Mouse (Mus musculus): ENCODE measurements around the gene Erg28. TPM values are rescaled to one million over a fixed set of nuclear protein-coding genes. Genes with fewer than 3 reads are reported as not detected.

The Erg28 gene
- polyA plus RNA-seq (2014; fragmentation: Illumina TruSeq; extraction: RNeasy Lipid Tissue Mini Kit (QIAGEN cat#74804); ENCODE audit: low read depth, low replicate concordance): 209 TPM

DNA sequence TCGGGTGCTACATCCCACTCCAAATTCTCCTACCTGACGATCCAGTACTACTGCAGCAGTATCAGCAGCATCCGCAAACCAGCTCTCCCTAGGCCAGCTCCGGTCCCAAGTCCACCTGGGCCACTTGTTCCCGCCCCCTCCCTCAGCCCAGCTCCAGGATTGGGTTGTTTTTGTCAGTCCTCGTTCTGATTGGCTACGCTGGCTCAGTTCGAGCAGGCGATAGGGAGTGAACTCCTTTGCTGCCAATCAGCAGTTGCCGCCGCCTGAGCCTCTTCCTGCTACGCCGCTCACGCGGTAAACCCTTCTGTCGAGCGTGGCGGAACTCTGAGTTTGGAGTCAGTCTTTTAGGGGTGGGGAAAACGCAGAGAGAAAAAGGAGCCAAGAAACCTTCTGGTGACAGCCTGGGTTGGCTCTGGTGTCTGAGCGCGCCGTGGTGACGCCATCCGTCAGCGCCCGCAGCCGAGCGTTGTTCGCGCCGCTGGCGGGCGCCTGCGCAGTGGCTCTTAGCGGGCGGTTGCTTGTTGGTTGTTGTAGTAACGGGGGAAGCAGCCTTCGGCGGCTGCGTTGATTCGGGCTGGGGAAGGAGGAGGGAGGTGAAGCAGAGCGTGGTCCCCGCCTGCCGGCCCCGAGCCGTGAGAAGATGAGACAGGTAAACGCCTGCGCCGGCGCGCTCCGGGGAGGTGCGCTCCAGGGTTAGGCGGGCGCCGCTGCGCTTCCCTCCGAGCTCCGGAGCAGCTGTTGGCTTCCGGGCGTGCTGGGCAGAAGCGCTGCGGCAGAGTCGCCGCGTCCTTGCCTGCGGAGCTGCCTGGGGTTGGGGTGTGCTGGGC is at the start of gene Erg28, which contains the start of gene Ttll5:
TSS of gene Erg28 (minus strand) at position 113 of the 827 bp plus-strand sequence.
TSS of gene Ttll5 (plus strand) at position 222 of the 827 bp plus-strand sequence.

Other genes with a start within 250 kb of the Erg28 start
- 0.38 TPM for gene Jdp2, start 225.5 kb downstream of the Erg28 start, polyA plus RNA-seq (2014; fragmentation: Illumina TruSeq; extraction: RNeasy Lipid Tissue Mini Kit (QIAGEN cat#74804); ENCODE audit: low read depth, low replicate concordance)
- not detected for gene Batf, start 137.9 kb downstream of the Erg28 start, polyA plus RNA-seq (2014; fragmentation: Illumina TruSeq; extraction: RNeasy Lipid Tissue Mini Kit (QIAGEN cat#74804); ENCODE audit: low read depth, low replicate concordance)
- gene Flvcr2, start 78.0 kb downstream of the Erg28 start, polyA plus RNA-seq (2014; fragmentation: Illumina TruSeq; extraction: RNeasy Lipid Tissue Mini Kit (QIAGEN cat#74804); ENCODE audit: low read depth, low replicate concordance): 0.28 TPM
- 9.5 TPM for gene Ttll5, start 109 bp upstream of the Erg28 start, polyA plus RNA-seq (2014; fragmentation: Illumina TruSeq; extraction: RNeasy Lipid Tissue Mini Kit (QIAGEN cat#74804); ENCODE audit: low read depth, low replicate concordance)

All from sigmoid colon, adult 10 weeks (tissue).